ENCODE assay signal across 28 mouse cellular contexts in the genomic region with DNA sequence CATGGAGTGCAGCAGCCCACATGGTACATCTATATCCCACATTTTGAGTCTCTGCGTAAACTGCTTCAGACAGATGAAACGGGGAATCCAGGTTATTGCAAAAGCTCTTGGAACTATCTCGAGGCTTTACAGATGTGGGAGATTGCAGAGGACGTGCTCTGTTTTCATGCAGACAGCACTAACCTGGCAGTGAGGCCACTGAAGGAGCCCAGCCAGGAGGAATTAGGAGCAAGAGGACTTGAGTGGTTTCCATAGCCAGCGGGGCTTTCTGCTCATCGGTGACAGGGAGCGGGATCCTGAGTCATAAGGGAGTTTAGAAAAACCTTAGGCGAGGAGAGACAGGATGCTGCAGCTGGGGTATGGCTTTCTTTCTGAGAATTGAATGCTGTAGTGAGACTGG. TPM values are rescaled to one million over a fixed set of nuclear protein-coding genes. Genes with fewer than 3 reads are reported as not detected.
DNase-seq lines count a peak whose midpoint lies in the region; ATAC-seq and TF ChIP-seq lines count a peak whose summit lies in the region.
"Had no signal": no experiment of that assay in that cellular context is flagged by ENCODE, and none has a peak within 500 bp of the region (broad histone marks: within the 10 kb centered on the region; RNA-seq: fewer than 3 reads in every experiment).

No protein-coding gene starts in this region.

- no peak for ATAC-seq in midbrain, postnatal 0 days (ENCODE audit: low FRiP score)
- ATAC-seq in hindbrain, embryonic 14.5 days (ENCODE audit: low FRiP score) = no peak
- ATAC-seq: CD4-positive, CD25-positive, alpha-beta regulatory T cell, adult 4 months; forebrain, embryonic 15.5 days; hindbrain, embryonic 16.5 days; inflammation-experienced regulatory T-cells, adult 6 months; intestine, embryonic 16.5 days had no signal

- no peak for TF ChIP-seq CTCF in midbrain, postnatal 0 days (IDR thresholded peaks at IDR 0.05)

- no peak overlapping the region for H3K27ac ChIP-seq in midbrain, postnatal 0 days (ENCODE audit: low read depth, low read length)
- no peak overlapping the region for H3K27ac ChIP-seq in hindbrain, embryonic 14.5 days
- H3K27ac ChIP-seq: embryonic facial prominence, embryonic 12.5 days; embryonic facial prominence, embryonic 15.5 days; forebrain, embryonic 12.5 days; forebrain, embryonic 15.5 days; heart, adult 2 months; heart, embryonic 10.5 days; hindbrain, embryonic 12.5 days had no signal

- H3K9me3 ChIP-seq in midbrain, postnatal 0 days (ENCODE audit: low read length) = no peaks in the 10 kb centered on the region
- H3K9me3 ChIP-seq in hindbrain, embryonic 14.5 days (ENCODE audit: control insufficient read depth, low read length) = no peaks in the 10 kb centered on the region
- H3K9me3 ChIP-seq: embryonic facial prominence, embryonic 12.5 days; embryonic facial prominence, embryonic 15.5 days; forebrain, embryonic 12.5 days; forebrain, embryonic 15.5 days; heart, embryonic 10.5 days; hindbrain, embryonic 12.5 days had no signal

- H3K9ac ChIP-seq in midbrain, postnatal 0 days (replicated peaks; ENCODE audit: low read length, poor library complexity, severe bottlenecking) = no peak overlapping the region
- H3K9ac ChIP-seq in hindbrain, embryonic 14.5 days = no peak overlapping the region
- H3K9ac ChIP-seq: embryonic facial prominence, embryonic 12.5 days; embryonic facial prominence, embryonic 15.5 days; forebrain, embryonic 12.5 days; forebrain, embryonic 15.5 days; hindbrain, embryonic 12.5 days had no signal

- no peaks in the 10 kb centered on the region for H3K27me3 ChIP-seq in midbrain, postnatal 0 days (ENCODE audit: insufficient read depth, low read length)
- H3K27me3 ChIP-seq in hindbrain, embryonic 14.5 days (ENCODE audit: control insufficient read depth, insufficient read depth, low read length) = no peaks in the 10 kb centered on the region
- H3K27me3 ChIP-seq: embryonic facial prominence, embryonic 12.5 days; embryonic facial prominence, embryonic 15.5 days; forebrain, embryonic 12.5 days; forebrain, embryonic 15.5 days; hindbrain, embryonic 12.5 days had no signal

- 92% methylated on average over 8 of the region's 8 CpGs for WGBS in midbrain, postnatal 0 days
- 93% methylated on average over 8 of the region's 8 CpGs for WGBS in hindbrain, embryonic 14.5 days

- peak; percentile 29 for DNase-seq in gastrocnemius, postnatal 25 days
- no peak for DNase-seq in gastrocnemius, adult 8-10 months (ENCODE audit: low spot score in 2 of 2)
- peak; percentile 31 for DNase-seq in adipocyte (ENCODE audit: low spot score)
- peak; percentile 13 for DNase-seq in brain, adult 2 months (ENCODE audit: low read depth, low spot score)
- peak; percentile 97 for DNase-seq in gonadal fat pad, adult 2 months (ENCODE audit: low read depth)
- no peak for DNase-seq in midbrain, postnatal 0 days (ENCODE audit: low spot score)
- no peak for DNase-seq in hindbrain, embryonic 14.5 days (ENCODE audit: low spot score)
- DNase-seq: adrenal gland, adult 8-10 months; adrenal gland, postnatal 25 days; cerebellum, adult 18-20 months; cerebellum, adult 9-10 months; cerebellum, postnatal 14 days; gastrocnemius, postnatal 36 days; kidney, adult 18-20 months; kidney, adult 9 months had no signal

- H3K36me3 ChIP-seq in midbrain, postnatal 0 days (ENCODE audit: insufficient read depth, low read length) = peaks cover 54% of the 10 kb centered on the region
- H3K36me3 ChIP-seq in hindbrain, embryonic 14.5 days (replicated peaks; ENCODE audit: control insufficient read depth, insufficient read depth) = peaks cover 59% of the 10 kb centered on the region

- no peak overlapping the region for H3K4me3 ChIP-seq in midbrain, postnatal 0 days (ENCODE audit: low read depth, low read length)
- H3K4me3 ChIP-seq in hindbrain, embryonic 14.5 days (replicated peaks; ENCODE audit: low read length) = no peak overlapping the region
- H3K4me3 ChIP-seq: embryonic facial prominence, embryonic 12.5 days; embryonic facial prominence, embryonic 15.5 days; forebrain, embryonic 12.5 days; forebrain, embryonic 15.5 days; heart, adult 2 months; heart, embryonic 10.5 days; hindbrain, embryonic 12.5 days had no signal

- no peaks in the 10 kb centered on the region for H3K4me1 ChIP-seq in midbrain, postnatal 0 days (ENCODE audit: insufficient read depth, low read length)
- H3K4me1 ChIP-seq in hindbrain, embryonic 14.5 days (replicated peaks; ENCODE audit: control insufficient read depth, insufficient read depth, low read length) = no peaks in the 10 kb centered on the region
- H3K4me1 ChIP-seq: embryonic facial prominence, embryonic 15.5 days; forebrain, embryonic 12.5 days; forebrain, embryonic 15.5 days; hindbrain, embryonic 12.5 days had no signal

- no peak overlapping the region for H3K4me2 ChIP-seq in midbrain, postnatal 0 days (ENCODE audit: low read depth, low read length, poor library complexity, severe bottlenecking)
- H3K4me2 ChIP-seq in hindbrain, embryonic 14.5 days (replicated peaks) = no peak overlapping the region
- H3K4me2 ChIP-seq: embryonic facial prominence, embryonic 12.5 days; embryonic facial prominence, embryonic 15.5 days; forebrain, embryonic 12.5 days; forebrain, embryonic 15.5 days; hindbrain, embryonic 12.5 days had no signal

RNA-seq across cellular contexts. Expression of gene Pxdn, which starts 42.7 kb away (rescaled TPM):
- 10 to 100 TPM; 12.1 to 23.8 TPM for total RNA-seq in gastrocnemius, postnatal 25 days (2021)
- total RNA-seq in gastrocnemius, adult 8-10 months (2022) = 1 to 10 TPM; 3.9 to 7.9 (median 5.4) TPM
- polyA plus RNA-seq in gonadal fat pad, adult 2 months (2012; rRNA removed) = 98.5 and 98.6 TPM in 2 replicates
- total RNA-seq in midbrain, postnatal 0 days (2014; rRNA removed) = 81.9 and 84.2 TPM in 2 replicates
- polyA plus RNA-seq in midbrain, postnatal 0 days (2015; fragmentation: Nextera tagmentation; extraction: Ambion mirVana) = 18.9 and 19.8 TPM in 2 replicates
- 60.0 and 65.3 TPM in 2 replicates for polyA plus RNA-seq in hindbrain, embryonic 14.5 days (2014; fragmentation: Nextera tagmentation; extraction: Ambion mirVana)
- total RNA-seq: hematopoietic stem cell, adult 5-6 weeks; MEL had no signal
- polyA plus RNA-seq: CD4-positive, CD25-positive, alpha-beta regulatory T cell, adult 4 months; inflammation-experienced regulatory T-cells, adult 6 months had no signal

Comparison
In these comparisons a context has a peak if more than half of its experiments do, and no peak if none do; other contexts are left out.
1. DNase-seq: peak in gastrocnemius, postnatal 25 days (single experiment), adipocyte (single experiment), brain, adult 2 months (single experiment) and gonadal fat pad, adult 2 months (single experiment); none in gastrocnemius, adult 8-10 months (0 of 2), midbrain, postnatal 0 days (single experiment) and hindbrain, embryonic 14.5 days (single experiment).